Mouse (Mus musculus) kidney, adult 8-10 months (tissue): Measurements from ENCODE around the gene Kcnk1.

Experiments used
- DNase-seq, 2 experiments: peaks; one replicate each; pipeline ENCODE4 v3.0.0; 2022

The Kcnk1 gene

DNA sequence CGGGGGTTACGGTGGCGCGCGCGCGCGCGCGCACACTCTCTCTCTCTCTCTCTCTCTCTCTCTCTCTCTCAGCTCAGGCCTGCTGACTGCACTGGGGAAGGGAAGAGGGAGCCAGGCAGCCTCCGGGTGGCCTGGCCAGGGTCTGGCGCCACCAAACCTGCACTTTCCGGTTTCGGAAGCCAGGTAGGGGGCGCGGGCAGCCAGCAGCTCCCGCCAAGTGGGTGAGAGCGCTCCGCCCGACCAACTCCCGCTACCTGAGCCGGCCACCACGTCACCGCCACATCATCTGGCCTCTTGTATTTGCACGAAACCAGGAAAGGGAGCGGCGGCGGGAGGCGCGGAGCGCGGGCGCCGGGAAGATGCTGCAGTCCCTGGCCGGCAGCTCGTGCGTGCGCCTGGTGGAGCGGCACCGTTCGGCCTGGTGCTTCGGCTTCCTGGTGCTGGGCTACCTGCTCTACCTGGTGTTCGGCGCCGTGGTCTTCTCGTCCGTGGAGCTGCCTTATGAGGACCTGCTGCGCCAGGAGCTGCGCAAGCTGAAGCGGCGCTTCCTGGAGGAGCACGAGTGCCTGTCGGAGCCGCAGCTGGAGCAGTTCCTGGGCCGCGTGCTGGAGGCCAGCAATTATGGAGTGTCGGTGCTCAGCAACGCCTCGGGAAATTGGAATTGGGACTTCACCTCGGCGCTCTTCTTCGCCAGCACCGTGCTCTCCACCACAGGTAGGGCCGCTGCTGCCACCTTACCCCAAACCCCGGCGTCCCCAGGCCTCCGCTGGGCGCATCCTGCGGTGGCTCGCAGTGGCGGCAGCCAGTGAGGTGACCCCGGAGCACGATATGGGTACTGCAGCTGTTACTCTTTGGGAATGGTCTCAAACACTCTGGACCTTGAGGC lies at the start of gene Kcnk1:
Kcnk1 (plus strand) TSS at position 70 of the 886 bp plus-strand sequence.
- DNase-seq = peak; percentile 62 to 74

DNA sequence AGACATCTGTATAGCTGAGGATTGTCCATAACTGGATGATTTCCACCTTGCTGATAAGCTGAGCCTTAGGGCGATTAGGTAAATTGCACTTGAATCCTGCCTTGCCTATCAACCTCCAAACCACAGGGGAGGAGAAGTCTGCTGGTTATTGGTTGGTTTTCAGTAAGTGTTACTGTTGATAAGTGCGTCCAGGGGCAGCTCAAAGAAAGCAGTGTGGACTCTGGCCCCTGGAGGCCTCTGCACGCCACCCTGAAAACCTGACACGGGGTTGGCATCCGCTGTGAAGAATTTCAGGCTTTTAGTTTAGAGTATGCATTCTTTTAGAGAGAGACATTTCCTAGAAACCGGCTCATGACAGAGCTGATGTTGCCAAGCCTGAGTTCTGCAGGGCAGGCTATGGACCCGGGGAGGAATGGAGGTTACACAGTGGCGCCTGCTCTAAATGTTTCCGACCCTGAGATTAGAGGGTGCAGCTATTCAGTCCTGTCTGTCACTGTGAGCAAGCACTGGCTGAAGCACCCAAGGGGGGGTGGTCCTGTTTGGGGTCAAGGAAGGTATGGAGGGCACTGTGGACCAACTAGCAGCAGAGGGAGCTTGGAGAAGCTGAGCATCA lies 46.2 kb upstream of the Kcnk1 start:
- peak; percentile 31 to 38 for DNase-seq

DNA sequence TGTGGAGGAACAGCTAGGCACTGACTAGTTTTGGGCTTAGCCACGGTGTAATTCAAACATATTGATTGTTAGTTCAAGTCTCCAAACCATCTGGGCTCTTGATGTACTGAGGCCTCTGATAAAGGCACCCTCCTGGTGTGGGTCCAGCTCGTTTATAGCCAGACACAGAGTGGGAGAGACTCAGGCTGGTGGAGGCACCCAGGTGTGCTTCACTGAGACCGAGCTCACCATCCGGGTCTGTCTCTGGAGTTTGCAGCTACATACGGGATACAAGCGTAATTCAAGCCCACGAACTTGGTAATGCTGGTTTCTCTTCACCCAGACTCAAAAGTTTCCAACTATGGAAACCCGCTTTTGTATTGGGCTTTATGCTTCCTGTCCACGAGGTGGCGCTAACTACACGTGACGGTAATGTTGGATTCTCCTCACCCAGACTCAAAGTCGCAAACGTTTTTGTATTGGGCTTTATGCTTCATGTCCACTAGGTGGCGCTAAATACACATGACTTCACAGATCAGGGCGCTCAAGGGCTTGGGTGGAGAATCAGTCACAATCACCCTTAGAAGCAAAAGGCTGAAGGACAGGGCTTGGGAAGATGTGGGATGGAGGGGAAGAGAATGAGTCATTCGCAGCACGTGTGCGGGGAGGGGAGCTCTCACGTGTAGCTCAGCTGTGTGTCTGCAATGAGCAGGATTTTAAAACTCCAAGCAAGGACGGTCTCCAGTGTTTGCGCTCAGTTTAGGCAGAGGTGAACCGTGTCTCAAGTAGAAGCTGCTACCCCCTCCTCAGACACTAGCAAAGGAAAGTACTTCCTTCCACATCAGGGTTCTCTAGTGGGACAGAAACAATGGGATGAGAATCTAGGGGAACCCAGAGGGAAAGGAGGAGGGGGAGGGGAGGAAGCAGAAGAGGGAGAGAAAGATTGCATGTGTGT lies 44.7 kb upstream of the Kcnk1 start:
- DNase-seq = peak; percentile 83 to 88

DNA sequence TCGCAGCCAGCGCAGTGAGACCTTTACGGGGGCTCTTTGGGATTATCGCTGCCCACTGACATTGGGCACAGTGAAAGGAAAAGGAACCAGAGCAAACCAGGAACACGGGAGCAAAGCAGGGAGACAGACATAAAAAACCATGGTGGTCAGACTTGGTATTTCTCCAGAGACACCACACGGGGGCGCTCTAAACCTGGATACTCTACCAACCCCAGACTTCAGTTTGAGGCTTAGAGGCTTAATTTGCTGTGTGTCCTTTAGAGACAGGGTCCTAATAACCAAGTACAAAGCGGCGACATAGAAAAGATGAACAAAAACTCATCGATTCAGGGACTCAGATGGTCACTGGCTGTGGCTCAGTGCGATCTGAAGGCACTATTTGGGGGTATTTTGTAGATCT lies 39.3 kb upstream of the Kcnk1 start:
- peak in 1 of 2 experiments; percentile 23 for DNase-seq

DNA sequence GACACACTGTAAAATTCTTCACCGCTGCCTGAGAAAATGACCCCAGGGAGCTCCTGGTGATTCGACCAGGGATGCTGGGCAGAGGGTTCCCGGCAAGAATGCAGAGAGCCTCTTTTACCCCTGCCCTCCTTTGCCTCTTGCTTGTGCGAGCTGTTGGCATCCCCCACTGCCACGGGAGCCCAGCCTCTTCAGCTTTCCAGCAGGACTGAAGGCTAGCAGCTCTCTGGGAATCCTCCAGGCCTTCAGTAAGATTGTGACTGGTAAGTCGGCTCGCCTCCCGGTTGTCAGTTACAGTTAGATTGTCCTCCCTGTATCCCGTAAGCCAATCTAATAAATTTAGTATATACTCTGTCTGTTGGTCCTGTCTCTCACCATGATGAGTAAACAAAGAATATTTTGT lies 38.2 kb upstream of the Kcnk1 start:
- no peak for DNase-seq

DNA sequence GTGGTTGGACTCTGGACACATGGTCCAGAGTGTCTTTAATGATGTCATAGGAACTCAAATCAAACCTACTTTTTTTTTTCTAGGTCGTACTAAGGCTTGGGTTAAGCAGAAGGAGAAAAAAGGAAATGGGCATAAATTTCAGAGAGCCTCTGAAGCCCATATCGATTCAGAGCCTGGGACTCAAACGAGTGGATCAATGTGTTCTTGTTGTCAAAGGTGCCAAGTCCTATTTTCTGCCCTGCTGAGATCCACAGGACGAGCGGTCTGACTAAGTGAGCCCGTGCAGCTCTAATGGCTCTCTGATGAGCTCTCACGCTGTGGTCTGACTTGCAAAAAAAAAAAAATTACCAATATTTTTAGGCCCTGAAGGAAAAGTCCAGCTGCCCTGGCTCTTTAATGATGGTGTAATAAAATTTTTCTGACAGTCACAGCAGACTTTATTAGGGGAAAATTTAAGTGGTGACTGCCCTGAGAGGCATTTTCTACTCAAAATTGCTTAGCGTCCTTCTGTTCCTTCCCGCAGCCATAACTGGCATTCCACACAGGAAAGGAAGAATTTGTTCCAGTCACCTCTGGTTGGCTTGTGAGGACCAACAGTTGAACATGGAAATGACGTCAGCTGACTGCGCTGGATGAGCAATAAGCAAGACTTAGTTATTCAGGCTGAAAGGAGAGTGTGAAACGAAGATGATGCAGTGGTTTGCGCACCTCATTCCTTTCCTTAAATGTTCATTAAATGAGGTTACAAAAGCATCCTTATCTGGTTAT lies 37.6 kb upstream of the Kcnk1 start:
- DNase-seq = no peak

DNA sequence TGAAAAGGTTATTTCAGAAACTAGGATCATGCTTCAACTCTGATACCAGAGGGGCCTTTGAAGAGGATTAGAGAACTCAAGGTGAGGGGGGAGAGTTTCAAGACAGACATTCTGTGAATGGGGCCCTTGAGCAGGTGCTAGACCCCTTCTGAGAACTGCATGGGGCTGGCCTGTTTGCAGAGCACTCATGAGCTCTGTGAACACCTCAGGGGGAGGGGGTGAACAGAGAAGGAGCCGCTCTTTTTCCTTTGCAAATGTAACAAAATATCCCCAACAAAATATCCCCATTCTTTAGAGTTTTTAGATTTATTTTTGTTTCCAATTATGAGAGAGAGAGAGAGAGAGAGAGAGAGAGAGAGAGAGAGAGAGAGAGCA lies 37.0 kb upstream of the Kcnk1 start:
- DNase-seq = no peak

DNA sequence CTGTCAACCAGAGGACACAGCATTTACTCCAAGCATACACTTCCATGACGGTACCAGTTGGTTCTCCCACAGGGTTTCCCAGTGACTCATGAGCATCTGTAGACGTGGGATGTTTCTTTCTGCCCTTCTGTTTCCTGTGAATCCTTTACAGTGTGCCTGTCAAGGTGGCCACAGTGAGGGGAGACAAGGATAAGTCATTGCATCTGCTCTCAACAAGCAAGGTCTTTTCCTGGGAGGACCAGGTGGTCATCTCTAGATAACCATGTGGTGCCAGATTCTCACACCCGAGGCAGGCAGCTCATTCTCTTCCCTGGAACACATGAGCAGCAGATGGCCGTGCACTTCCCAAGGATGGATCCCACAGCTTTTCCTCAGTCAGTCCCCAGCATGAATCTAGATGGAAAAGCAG lies 35.6 kb upstream of the Kcnk1 start:
- no peak for DNase-seq

DNA sequence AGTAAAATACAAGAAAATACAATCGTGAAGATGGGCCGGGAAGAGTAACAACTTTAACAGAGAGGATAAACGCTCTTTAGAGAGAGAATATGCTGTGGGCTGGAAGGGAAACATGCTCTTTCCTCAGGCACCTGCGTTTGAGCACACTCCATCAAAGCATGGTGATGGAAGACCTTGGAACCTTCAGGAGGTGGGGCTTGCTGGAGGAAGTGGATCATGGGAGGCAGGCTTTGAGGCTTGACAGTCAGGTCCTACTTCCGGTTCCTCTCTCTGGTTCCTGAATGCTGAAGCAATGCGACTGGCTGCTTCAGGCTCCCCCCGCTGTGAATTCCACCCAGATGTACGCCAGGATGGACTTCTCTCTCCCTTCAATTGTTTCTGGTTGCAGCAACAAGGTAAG lies 34.9 kb upstream of the Kcnk1 start:
- DNase-seq = no peak

DNA sequence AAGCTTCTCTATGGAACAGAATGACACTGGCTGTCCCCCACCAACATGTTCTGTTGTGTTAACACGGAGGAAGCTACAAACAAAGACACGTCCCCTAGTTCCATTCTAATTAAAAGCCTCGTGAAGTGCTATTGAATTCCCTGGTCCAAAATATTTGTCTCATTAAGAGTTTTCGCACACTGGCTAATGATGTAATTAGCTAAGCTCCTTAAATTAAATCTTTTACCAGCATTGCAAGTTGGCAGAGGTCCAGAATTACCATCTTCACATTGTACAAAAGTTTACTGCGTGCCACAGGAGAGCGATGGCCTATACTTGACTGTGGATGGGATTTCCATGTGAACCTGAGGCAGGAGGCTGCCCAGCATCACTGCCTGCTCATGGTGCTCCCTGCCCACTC lies 33.2 kb upstream of the Kcnk1 start:
- DNase-seq = no peak

DNA sequence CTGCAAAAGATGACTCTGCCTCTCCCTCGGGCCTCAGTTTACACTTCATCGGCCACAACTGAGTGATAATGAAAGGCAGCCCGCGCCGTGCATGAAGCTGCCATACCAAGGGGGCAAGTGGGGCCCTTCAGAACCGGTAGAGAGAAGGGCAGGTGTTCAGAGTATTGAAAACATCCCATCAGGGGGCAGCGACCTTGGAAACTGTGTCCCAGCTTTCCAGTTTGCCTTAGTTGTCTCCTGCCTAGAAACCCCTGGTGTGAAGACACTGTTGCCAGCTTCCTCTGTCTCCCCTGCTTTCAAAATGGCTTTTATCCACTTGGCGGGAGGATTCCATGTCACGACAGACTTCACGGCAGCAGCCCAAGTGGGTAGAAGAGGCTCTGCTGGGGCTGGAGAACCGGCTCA lies 31.2 kb upstream of the Kcnk1 start:
- no peak for DNase-seq

DNA sequence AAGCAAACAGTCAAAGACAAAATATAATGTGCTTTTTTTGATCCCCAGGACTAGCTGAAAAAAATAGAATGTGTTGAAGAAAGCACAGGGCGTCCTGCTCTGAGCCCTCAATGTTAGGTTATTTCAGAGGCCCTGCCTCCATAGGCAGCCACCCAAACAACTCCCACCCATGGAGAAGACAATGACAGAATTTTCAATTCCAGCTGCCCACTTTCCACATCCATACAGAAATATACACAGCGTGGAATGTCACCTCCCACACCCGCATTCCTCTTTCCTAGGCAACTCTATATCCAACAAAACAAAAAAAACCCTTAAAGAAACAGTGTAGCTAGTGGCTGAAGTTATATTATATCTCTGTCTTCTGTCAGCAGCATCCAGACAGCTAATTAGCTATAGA lies 23.6 kb upstream of the Kcnk1 start:
- DNase-seq = no peak

DNA sequence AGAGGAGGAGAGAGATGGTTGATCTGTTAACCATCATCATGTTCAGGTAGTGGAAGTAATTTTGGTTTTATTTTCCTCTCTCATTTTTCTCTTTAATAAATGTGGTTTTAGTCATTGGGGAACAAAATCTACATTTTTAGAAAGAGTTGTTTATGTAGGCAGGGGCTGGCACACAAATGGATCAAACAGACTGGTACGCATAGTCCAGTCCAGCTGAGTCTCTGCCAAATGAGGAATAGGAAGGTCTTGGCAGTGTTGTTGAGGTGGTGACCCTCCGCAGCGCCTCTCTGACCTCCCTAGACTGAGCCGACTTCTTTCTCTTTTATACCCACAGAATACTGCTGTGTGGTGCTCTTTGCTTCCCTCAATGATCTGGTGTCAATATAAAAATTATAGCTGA lies 19.0 kb upstream of the Kcnk1 start:
- no peak for DNase-seq

DNA sequence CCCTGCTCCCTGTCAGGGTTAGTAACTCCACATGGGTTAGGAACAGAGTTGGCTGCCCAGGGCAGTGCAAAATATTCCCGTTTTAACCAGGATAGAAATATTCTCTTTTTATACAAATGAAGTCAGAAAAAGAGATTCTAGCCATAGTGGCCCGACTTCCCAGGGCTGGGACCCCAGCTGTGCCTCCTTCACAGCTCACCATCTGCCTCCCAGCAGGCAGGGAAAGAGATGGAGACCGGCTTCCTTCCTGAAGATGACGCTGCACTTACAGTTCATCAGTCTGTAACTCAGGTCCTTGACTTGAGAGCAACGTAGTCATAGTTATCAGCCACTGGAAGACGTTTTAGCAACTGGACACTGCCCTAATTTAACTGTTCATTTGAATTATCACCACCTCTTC lies 14.1 kb upstream of the Kcnk1 start:
- no peak for DNase-seq

DNA sequence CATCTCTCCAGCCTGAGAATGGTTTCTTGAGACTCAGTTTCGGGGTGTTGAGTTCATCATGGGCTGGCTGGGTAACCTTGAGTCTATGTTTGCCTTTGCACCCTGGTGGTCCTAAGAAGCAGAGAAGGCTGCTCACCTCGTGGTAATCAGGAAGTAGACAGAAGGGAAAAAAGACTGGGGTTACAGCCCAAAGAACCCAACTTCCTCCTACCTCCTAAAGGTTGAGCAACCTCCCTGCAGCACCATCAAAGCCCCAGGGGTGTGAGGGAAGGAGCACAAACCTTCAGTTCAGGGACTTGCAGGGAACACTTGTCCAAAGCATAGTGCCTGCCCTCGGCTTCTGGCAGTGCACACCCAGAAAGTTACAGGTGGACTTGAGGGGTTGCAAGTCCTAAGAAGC lies 11.5 kb upstream of the Kcnk1 start:
- no peak for DNase-seq

DNA sequence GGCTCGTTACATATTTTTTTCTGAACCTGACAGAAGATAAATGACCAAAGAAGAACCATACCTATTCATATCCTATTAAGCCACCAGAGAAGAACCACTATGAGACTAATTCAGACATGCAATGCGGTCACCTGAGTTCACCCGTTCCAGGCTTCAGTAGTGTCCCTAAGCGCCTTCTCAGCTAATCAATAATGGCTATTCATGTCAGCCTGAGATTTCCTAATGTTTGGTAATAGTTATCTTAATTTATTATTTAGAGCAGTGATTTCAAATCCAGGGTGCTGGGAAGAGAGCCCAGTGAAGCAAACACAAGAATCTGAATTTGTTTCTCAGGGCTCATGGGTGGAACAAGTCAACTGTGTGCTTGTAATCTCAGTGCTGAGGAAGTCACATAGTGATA lies 10.8 kb upstream of the Kcnk1 start:
- no peak for DNase-seq

DNA sequence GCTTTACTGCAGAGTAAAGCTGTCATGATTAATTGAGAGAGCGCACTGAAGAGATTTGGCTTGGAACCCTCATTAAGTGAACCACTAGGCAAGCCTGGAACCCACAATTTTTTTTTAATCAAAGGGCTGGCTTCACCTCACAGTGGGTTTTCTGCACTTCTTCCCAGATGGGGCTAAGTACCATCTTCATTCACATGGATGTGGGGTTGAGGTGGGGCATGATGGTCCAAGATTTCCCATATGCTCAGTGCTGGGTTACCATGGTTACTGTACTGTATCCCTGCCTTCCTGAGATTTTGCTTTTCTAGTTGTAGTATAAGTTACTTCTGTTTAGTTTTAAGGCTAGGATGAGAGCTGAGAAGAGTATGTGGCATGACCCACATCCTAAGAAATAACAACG lies 9.6 kb upstream of the Kcnk1 start:
- DNase-seq = no peak

DNA sequence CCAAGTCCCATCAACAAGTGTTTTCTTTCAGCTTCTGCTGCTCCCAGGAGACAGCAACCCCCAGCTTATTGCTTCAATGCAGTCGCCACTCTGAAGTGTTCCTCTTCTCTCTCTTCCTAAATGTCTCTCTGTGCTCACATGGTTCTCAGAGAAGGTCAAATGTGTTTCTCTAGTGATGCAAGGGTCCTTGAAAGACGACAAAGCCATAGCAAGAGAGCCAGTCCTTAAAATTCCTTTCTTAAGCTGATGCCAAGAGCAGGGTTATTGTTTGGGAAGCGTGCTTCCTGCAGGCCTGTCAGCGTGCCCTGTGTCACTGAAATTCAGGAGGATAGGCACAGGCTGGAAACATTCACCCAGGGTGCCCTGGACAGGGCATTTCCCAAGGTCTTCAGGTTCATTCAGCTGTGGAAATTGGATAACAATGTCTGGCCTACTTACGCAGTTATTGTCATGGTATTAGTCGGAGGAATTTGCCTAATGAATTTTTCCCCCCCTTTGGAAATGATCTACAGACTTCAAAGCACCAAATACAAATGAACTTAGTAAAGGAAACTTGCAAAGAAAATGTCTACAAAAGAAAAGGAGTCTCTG lies 7.9 kb upstream of the Kcnk1 start:
- no peak for DNase-seq

DNA sequence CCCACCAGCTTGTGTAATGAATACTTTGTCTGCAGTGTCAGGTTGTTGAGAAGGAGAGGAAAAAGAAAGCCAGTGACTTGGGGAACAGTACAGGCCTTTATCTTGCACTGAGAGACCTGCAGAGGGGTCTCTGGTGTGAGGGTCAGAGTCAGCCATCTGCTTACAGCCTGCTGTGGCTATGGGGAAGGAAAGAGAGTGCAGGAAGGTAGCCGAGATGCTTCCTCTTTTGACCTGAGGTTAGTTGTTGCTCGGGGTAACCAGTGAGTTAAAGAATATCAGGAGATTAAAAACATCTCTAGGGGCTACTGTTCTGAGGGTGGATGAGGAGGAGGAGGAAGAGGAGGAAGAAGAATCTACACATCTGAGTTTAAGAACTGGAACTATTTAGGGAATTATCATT lies 7.0 kb upstream of the Kcnk1 start:
- no peak for DNase-seq

DNA sequence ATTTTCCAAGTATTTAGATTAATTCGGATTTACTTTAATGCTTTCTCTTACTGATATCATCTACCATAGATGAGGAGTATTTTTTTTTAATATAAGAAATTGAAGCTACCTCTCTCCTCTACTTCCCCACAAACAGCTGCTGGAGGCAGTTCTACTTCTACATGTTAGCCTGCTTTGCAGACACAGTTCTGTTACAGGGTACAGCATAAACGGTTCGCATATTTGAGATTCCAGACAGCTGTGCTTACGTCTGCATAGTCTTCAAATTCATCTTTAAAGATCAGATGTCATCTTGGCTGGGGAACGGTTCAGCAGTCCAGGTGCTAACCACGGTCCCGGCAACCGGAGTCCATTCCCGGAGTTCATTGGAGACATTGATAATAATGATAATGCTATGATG lies 1.3 kb upstream of the Kcnk1 start:
- no peak for DNase-seq

DNA sequence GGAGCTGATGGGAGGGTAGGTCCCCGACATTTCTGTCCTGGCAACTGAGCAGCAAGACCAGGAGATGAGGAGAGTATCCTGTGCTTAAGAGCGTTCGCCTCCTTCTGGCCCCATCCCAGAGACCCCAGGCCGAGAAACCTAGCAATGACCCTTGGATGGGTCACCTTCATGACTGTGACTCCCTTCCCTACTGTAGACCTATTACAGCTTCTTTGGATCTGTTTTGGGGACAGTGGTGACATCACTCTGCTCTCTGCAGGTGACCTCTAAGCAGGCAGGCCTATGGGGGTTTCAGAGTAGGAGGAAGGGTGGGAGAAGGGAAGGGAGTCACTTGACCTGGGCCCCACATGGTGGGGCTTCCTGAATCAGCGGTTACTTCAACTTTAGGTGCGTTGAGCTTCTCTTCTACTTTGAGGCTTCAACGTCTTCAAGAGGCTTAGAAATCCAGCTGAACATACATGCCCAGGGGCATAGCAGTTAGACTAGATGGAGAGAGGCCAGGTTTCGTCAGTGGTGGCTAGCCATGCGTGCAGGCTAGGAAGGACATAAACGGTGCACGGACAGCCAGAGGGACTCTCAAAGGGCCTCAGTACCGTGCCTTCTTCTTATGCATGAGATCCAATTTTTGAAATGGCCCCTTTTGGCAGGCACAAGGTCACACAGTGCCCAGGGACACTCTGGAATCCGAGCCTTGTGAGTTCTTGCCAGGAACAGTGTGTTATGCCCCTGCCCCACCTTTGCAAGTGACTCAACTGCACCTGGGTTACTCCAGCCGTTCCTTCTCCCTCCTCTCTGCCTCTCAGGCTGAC lies 1.3 kb downstream of the Kcnk1 start:
- DNase-seq = peak; percentile 75 to 77
